Mouse (Mus musculus) hindbrain, embryonic 16.5 days (tissue): ENCODE measurements at regions not wholly inside any gene's neighbourhood (a gene's known extent, or its start where the extent isn't known, plus 50 kb on each side); places are given as distances from the start of the nearest gene placed in this dataset.

ENCODE experiments used
- ATAC-seq: fragments of 200-750 bp; cut with Nextera tagmentation; 2 replicates; pipeline ENCODE4 v1.8.0; 2017; ENCODE audit warnings: moderate TSS enrichment, moderate library complexity
- H3K27ac ChIP-seq: fragments of 300-500 bp; sonication (generic); 2 replicates; pipeline ENCODE4 v1.5.1; 2014; ENCODE audit warnings: low read depth, mild to moderate bottlenecking, control low read depth, low read length, moderate library complexity
- H3K27me3 ChIP-seq: fragments of 300-500 bp; sonication (generic); replicated peaks from 2 replicates; pipeline ENCODE4 v1.6.1; 2014; ENCODE audit warnings: low read length; ENCODE audit not compliant: control insufficient read depth, insufficient read depth
- H3K36me3 ChIP-seq: fragments of 300-500 bp; sonication (generic); 2 replicates; pipeline ENCODE4 v1.6.1; 2014; ENCODE audit warnings: mild to moderate bottlenecking, low read length, moderate library complexity, mixed read lengths; ENCODE audit not compliant: control insufficient read depth, insufficient read depth
- H3K4me1 ChIP-seq: fragments of 300-500 bp; sonication (generic); 2 replicates; pipeline ENCODE4 v1.6.1; 2014; ENCODE audit warnings: low read depth, low read length; ENCODE audit not compliant: control insufficient read depth, insufficient read depth
- H3K4me2 ChIP-seq: fragments of 300-500 bp; sonication (generic); 2 replicates; pipeline ENCODE4 v1.6.1; 2014; ENCODE audit warnings: mild to moderate bottlenecking, low read length, control low read depth, moderate library complexity
- H3K4me3 ChIP-seq: fragments of 300-500 bp; sonication (generic); 2 replicates; pipeline ENCODE4 v1.5.1; 2014; ENCODE audit warnings: mild to moderate bottlenecking, low read length, control low read depth, moderate library complexity
- H3K9ac ChIP-seq: fragments of 300-500 bp; sonication (generic); 2 replicates; pipeline ENCODE4 v1.6.1; 2014; ENCODE audit warnings: low read depth, mild to moderate bottlenecking, control low read depth, low read length, moderate library complexity
- H3K9me3 ChIP-seq: fragments of 300-500 bp; sonication (generic); 2 replicates; pipeline ENCODE4 v1.6.1; 2014; ENCODE audit warnings: mild to moderate bottlenecking, low read length, moderate library complexity; ENCODE audit not compliant: control insufficient read depth
- WGBS: fragments of 180-500 bp; shearing (Covaris S2); extraction: QIAGEN DNeasy Blood & Tissue Kit; methylation state at CpG from one replicate; pipeline ENCODE4 v1.1.7; 2014; 5-methylcytosine and 5-hydroxymethylcytosine counted together

DNA sequence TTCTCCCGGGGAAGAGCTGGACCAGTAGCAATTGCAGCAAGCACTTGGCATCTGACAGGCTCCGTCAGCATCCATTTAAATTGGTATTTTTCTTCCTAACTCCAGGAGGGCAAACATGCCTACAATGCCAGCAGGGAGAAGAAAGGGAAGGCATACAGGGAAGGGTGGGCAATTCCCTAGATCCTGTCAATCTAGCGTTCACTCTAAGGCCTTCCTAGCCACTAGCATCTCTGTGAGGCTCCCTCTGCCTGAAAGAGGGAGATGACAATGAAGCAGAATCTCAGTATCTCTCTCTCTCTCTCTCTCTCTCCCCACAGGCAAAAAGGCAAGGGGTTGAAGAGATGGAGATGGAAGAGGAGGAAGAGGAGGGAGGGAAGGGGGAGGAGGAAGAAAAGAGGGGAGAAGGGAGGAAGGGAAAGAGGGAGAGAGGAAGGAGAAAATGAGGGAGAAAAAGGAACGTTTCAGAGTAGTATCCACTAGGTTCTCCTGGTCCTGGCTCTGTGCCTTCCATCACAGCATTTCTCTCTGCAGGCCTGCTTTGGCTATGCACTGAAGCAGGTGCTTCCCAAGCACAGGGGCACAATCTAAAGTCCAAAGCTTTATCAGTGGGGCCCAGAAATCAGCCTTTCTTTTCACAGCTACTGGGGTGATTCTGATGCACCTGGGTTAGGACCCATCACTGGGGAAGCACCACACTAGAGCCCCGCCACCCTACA lies 72.2 kb upstream of the Frmpd3 start:
- peak; percentile 77 for ATAC-seq
- Histone ChIP-seq H3K4me2 (no peak overlapping the region), H3K27me3 (peaks cover 11% of the 10 kb centered on the region; the same call in 1 of the 2 replicates), H3K4me3 (no peak overlapping the region), H3K9ac (no peak overlapping the region), H3K27ac (no peak overlapping the region), H3K36me3 (no peaks in the 10 kb centered on the region), H3K4me1 (no peaks in the 10 kb centered on the region), H3K9me3 (no peaks in the 10 kb centered on the region)
- WGBS = 40% methylated on average over 5 of the region's 5 CpGs

- peak overlapping the region; percentile 61 for H3K4me2 ChIP-seq
- H3K27ac ChIP-seq = peak overlapping the region; percentile 61; the same call in 1 of the 2 replicates
- H3K4me3 ChIP-seq = peak overlapping the region; percentile 66
- H3K4me1 ChIP-seq = no peaks in the 10 kb centered on the region; the same call in 1 of the 2 replicates
- peaks cover 14% of the 10 kb centered on the region for H3K27me3 ChIP-seq
- H3K36me3 ChIP-seq = no peaks in the 10 kb centered on the region
- ATAC-seq = peak; percentile 54
- peak overlapping the region; percentile 76 for H3K9ac ChIP-seq
- WGBS = 20% methylated on average over 32 of the region's 54 CpGs
- H3K9me3 ChIP-seq = no peaks in the 10 kb centered on the region
Measured at GRCm38 (mm10) chrX:140277327-140277947, 64.6 kb upstream of the Frmpd3 start.

- WGBS = 26% methylated on average over 57 of the region's 69 CpGs
Measured at GRCm38 (mm10) chrX:140277978-140278729, 63.9 kb upstream of the Frmpd3 start.

DNA sequence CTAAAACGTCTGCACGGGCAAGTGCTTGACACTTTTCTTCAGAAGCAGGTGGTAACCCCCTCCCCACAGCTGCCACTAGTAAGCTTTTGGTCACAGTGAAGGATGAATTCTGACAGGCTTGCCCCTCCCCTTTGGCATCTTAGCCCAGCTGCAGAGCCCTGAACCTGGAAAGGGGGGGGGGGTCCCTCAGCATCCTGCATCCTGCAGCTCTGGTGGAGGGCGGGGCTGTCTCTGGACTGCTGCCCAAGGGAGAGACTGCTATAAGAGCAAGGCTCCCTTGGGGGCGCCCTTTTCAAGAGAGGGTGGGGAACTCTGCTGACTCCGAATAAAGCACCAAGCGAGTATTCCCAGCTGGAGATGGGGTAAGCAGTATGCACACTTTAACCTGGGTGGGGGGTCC lies 62.8 kb upstream of the Frmpd3 start:
- peak overlapping the region; percentile 15 for H3K4me3 ChIP-seq
- no peak overlapping the region for H3K9ac ChIP-seq
- peak; percentile 32; the same call in 1 of the 2 replicates for ATAC-seq
- peaks cover 11% of the 10 kb centered on the region for H3K27me3 ChIP-seq
- peak overlapping the region; percentile 61 for H3K4me2 ChIP-seq
- no peaks in the 10 kb centered on the region for H3K9me3 ChIP-seq
- 17% methylated on average over 5 of the region's 6 CpGs for WGBS
- H3K27ac ChIP-seq = no peak overlapping the region
- H3K4me1 ChIP-seq = no peaks in the 10 kb centered on the region; the same call in 1 of the 2 replicates
- no peaks in the 10 kb centered on the region for H3K36me3 ChIP-seq

More at GRCm38 (mm10) chrX:140277978-140278729, 63.9 kb upstream of the Frmpd3 start:
- Histone ChIP-seq H3K9ac (peak overlapping the region; percentile 76), H3K27ac (peak overlapping the region; percentile 61; the same call in 1 of the 2 replicates), H3K4me1 (no peaks in the 10 kb centered on the region; the same call in 1 of the 2 replicates), H3K36me3 (no peaks in the 10 kb centered on the region), H3K9me3 (no peaks in the 10 kb centered on the region), H3K4me2 (peak overlapping the region; percentile 61), H3K27me3 (peaks cover 12% of the 10 kb centered on the region), H3K4me3 (peak overlapping the region; percentile 66)
- peak; percentile 64 for ATAC-seq

DNA sequence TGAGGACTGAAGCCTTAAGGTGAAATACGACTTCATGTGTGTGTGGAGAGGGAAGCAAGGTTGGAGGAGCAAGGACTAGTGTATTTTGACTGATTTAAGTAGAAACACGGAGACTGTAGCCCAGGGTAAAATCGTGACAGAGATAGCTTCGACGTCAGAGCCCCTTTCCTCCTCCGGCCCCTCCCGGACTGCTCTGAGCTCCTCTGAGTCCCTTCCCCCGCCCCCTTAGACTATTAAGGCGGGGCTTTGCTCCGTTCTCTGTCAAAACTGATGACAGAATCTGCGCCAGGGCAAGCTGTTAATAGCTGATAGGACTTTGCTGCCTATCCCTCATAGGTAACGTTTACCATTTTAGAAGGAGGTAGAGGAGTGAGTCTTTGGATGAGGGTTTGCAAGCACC lies 62.0 kb upstream of the Frmpd3 start:
- peak overlapping the region; percentile 22 for H3K4me3 ChIP-seq
- peak overlapping the region; percentile 46 for H3K4me2 ChIP-seq
- H3K36me3 ChIP-seq = no peaks in the 10 kb centered on the region
- H3K27me3 ChIP-seq = peaks cover 8% of the 10 kb centered on the region
- WGBS = 15% methylated on average over 12 of the region's 12 CpGs
- H3K9ac ChIP-seq = 0 out of 2 replicates have a peak overlapping the region, but pooled peaks have one; percentile 32
- ATAC-seq = no peak; the same call in 1 of the 2 replicates
- no peaks in the 10 kb centered on the region for H3K9me3 ChIP-seq
- no peaks in the 10 kb centered on the region; the same call in 1 of the 2 replicates for H3K4me1 ChIP-seq
- H3K27ac ChIP-seq = no peak overlapping the region
